Mouse (Mus musculus): ENCODE data around the gene Gm20388.

GRCm38 (mm10) chr8:123441788-123442187 is 3531.1 kb downstream of the Gm20388 start:
- TF ChIP-seq POLR2A (IDR thresholded peaks at IDR 0.05; ENCODE audit: borderline replicate concordance, insufficient read depth, low read length): no peak
- TF ChIP-seq CTCF (IDR thresholded peaks at IDR 0.05; ENCODE audit: borderline replicate concordance, insufficient read depth, low read depth, low read length): no peak
